Mouse (Mus musculus) lung, postnatal 0 days (tissue): ENCODE data around the gene Gm11733.

Experiments
- CTCF ChIP-seq: IDR thresholded peaks from 2 replicates; pipeline ENCODE4 v1.5.1; 2016; ENCODE audit warnings: antibody characterized with exemption, mild to moderate bottlenecking
- EP300 ChIP-seq: IDR thresholded peaks from 2 replicates; pipeline ENCODE4 v1.6.1; 2016; ENCODE audit warnings: antibody characterized with exemption, mild to moderate bottlenecking, control low read depth

DNA sequence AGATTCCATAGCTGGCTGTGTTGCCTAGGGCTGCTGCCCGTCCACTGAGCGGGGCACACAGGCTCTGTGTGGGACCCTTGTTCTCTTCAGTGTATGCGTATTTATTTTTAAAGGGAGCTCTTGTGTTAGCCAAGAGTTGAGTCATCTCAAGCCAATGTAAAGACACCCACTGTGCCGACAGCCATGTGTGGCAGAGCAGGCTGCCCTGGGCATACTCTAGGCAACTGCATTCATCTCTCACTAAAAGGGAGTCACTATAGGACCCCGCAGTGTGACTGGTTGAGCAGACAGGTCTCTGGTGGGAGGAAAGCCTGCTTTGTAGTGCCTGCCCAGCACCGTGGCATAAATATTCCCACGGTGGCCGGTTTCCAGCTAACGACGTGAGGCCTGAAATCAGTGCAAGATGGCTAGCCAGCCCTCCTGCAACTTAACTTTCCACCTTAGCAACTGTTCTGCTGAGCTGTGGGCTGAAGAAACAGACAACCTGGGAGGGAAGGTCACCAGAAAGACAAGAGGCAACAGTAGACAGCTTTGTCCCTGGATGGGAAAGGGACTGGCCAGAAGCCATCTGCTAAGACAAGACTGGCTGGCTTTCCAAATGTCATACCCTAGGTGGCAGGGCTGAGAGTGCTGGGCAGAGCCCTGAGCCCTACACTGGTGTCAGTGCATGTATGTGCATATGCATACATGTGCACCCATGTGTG, 31.7 kb downstream of the Gm11733 start:
- TF ChIP-seq EP300 (no peak), CTCF (no peak)
